Comparison of ENCODE assay signal across 11 mouse cellular contexts in genomic region chr19:16874991-16875540, GRCm38 (mm10). TPM values are rescaled to one million over a fixed set of nuclear protein-coding genes. Genes with fewer than 3 reads are reported as not detected.
DNase-seq lines count a peak whose midpoint lies in the region; ATAC-seq lines count a peak whose summit lies in the region.
"Had no signal": no experiment of that assay in that cellular context is flagged by ENCODE, and none has a peak within 500 bp of the region (broad histone marks: within the 10 kb centered on the region; RNA-seq: fewer than 3 reads in every experiment).

No protein-coding gene starts in this region.

- peaks cover 17% of the 10 kb centered on the region for H3K4me1 ChIP-seq in heart, embryonic 11.5 days (ENCODE audit: control insufficient read depth, insufficient read depth, low read length)
- H3K4me1 ChIP-seq in lung, embryonic 15.5 days = peaks cover 44% of the 10 kb centered on the region
- peaks cover 40% of the 10 kb centered on the region for H3K4me1 ChIP-seq in hindbrain, embryonic 15.5 days (replicated peaks)
- H3K4me1 ChIP-seq in neural tube, embryonic 13.5 days (replicated peaks) = peaks cover 43% of the 10 kb centered on the region

- no peaks in the 10 kb centered on the region for H3K9me3 ChIP-seq in heart, embryonic 11.5 days (replicated peaks; ENCODE audit: control insufficient read depth, low read length)
- no peaks in the 10 kb centered on the region for H3K9me3 ChIP-seq in lung, embryonic 15.5 days
- no peaks in the 10 kb centered on the region for H3K9me3 ChIP-seq in hindbrain, embryonic 15.5 days
- no peaks in the 10 kb centered on the region for H3K9me3 ChIP-seq in neural tube, embryonic 13.5 days

- no peaks in the 10 kb centered on the region for H3K36me3 ChIP-seq in heart, embryonic 11.5 days (ENCODE audit: control insufficient read depth, insufficient read depth, low read length)
- H3K36me3 ChIP-seq in lung, embryonic 15.5 days = no peaks in the 10 kb centered on the region
- H3K36me3 ChIP-seq in hindbrain, embryonic 15.5 days = no peaks in the 10 kb centered on the region
- no peaks in the 10 kb centered on the region for H3K36me3 ChIP-seq in neural tube, embryonic 13.5 days

- peak; percentile 44 for DNase-seq in heart, adult 11 months
- DNase-seq in lung, adult 18-20 months = no peak
- no peak for DNase-seq in cerebellum, adult 18-20 months
- DNase-seq in urinary bladder, postnatal 25 days (ENCODE audit: low spot score) = no peak
- DNase-seq: gastrocnemius, postnatal 36 days; left cerebral cortex, postnatal 4 days had no signal

- no peak overlapping the region for H3K9ac ChIP-seq in heart, embryonic 11.5 days (ENCODE audit: low read depth, low read length)
- H3K9ac ChIP-seq in lung, embryonic 15.5 days = no peak overlapping the region
- no peak overlapping the region for H3K9ac ChIP-seq in hindbrain, embryonic 15.5 days
- H3K9ac ChIP-seq in neural tube, embryonic 13.5 days = no peak overlapping the region

- H3K27ac ChIP-seq in heart, embryonic 11.5 days (ENCODE audit: low read depth, low read length) = no peak overlapping the region
- no peak overlapping the region for H3K27ac ChIP-seq in lung, embryonic 15.5 days
- no peak overlapping the region for H3K27ac ChIP-seq in hindbrain, embryonic 15.5 days (replicated peaks)
- no peak overlapping the region for H3K27ac ChIP-seq in neural tube, embryonic 13.5 days (replicated peaks)

- ATAC-seq in heart, embryonic 11.5 days (replicated peaks; ENCODE audit: insufficient number of reproducible peaks, low FRiP score, low TSS enrichment) = no peak
- ATAC-seq in lung, embryonic 15.5 days (ENCODE audit: borderline replicate concordance, extremely low read depth, low FRiP score, low TSS enrichment) = no peak
- ATAC-seq in hindbrain, embryonic 15.5 days (ENCODE audit: low FRiP score, low read depth) = no peak
- ATAC-seq in neural tube, embryonic 13.5 days (ENCODE audit: low read depth) = no peak

- WGBS in heart, embryonic 11.5 days (ENCODE audit: insufficient replicate concordance) = 4% methylated on average over 14 of the region's 14 CpGs
- 7% methylated on average over 14 of the region's 14 CpGs for WGBS in lung, embryonic 15.5 days
- 2% methylated on average over 14 of the region's 14 CpGs for WGBS in hindbrain, embryonic 15.5 days
- under 1% methylated on average over 14 of the region's 14 CpGs for WGBS in neural tube, embryonic 13.5 days

- H3K4me2 ChIP-seq in heart, embryonic 11.5 days = no peak overlapping the region; the same call in 1 of the 2 replicates
- H3K4me2 ChIP-seq in lung, embryonic 15.5 days = no peak overlapping the region
- no peak overlapping the region for H3K4me2 ChIP-seq in hindbrain, embryonic 15.5 days
- H3K4me2 ChIP-seq in neural tube, embryonic 13.5 days = peak overlapping the region; percentile 78; the same call in 1 of the 2 replicates

- peaks cover 94% of the 10 kb centered on the region for H3K27me3 ChIP-seq in heart, embryonic 11.5 days (ENCODE audit: control insufficient read depth, insufficient read depth, low read length)
- peaks cover 98% of the 10 kb centered on the region for H3K27me3 ChIP-seq in lung, embryonic 15.5 days
- peaks cover 80% of the 10 kb centered on the region for H3K27me3 ChIP-seq in hindbrain, embryonic 15.5 days
- peaks cover 97% of the 10 kb centered on the region for H3K27me3 ChIP-seq in neural tube, embryonic 13.5 days

- H3K4me3 ChIP-seq in heart, embryonic 11.5 days (ENCODE audit: low read depth, low read length) = no peak overlapping the region; the same call in 1 of the 2 replicates
- peak overlapping the region; percentile 33 for H3K4me3 ChIP-seq in lung, embryonic 15.5 days
- peak overlapping the region; percentile 45; the same call in 1 of the 2 replicates for H3K4me3 ChIP-seq in hindbrain, embryonic 15.5 days
- H3K4me3 ChIP-seq in neural tube, embryonic 13.5 days = 0 out of 2 replicates have a peak overlapping the region, but pooled peaks have one; percentile 30

RNA-seq across cellular contexts. Expression of gene Foxb2, which starts 1.5 kb away (rescaled TPM):
- polyA plus RNA-seq in heart, embryonic 11.5 days (2014; fragmentation: Nextera tagmentation; extraction: Ambion mirVana) = not detected in 2 replicates
- polyA plus RNA-seq in lung, embryonic 15.5 days (2015; fragmentation: Nextera tagmentation; extraction: Ambion mirVana) = not detected in 2 replicates
- polyA plus RNA-seq in hindbrain, embryonic 15.5 days (2015; fragmentation: Nextera tagmentation; extraction: Ambion mirVana) = 1.3 and 2.5 TPM in 2 replicates
- polyA plus RNA-seq in neural tube, embryonic 13.5 days (2015; fragmentation: Nextera tagmentation; extraction: Ambion mirVana) = not detected in 2 replicates
- polyA plus RNA-seq: large intestine, adult 2 months had no signal
